Mouse (Mus musculus) heart, postnatal 0 days (tissue): ENCODE results near the gene Pcbp2.

ENCODE experiments used
- CTCF ChIP-seq: IDR thresholded peaks from 2 replicates; pipeline ENCODE4 v1.5.1; 2016; ENCODE audit warnings: antibody characterized with exemption, control low read depth, low read depth
- EP300 ChIP-seq: IDR thresholded peaks from 2 replicates; pipeline ENCODE4 v1.6.1; 2016; ENCODE audit warnings: antibody characterized with exemption, low read depth

DNA sequence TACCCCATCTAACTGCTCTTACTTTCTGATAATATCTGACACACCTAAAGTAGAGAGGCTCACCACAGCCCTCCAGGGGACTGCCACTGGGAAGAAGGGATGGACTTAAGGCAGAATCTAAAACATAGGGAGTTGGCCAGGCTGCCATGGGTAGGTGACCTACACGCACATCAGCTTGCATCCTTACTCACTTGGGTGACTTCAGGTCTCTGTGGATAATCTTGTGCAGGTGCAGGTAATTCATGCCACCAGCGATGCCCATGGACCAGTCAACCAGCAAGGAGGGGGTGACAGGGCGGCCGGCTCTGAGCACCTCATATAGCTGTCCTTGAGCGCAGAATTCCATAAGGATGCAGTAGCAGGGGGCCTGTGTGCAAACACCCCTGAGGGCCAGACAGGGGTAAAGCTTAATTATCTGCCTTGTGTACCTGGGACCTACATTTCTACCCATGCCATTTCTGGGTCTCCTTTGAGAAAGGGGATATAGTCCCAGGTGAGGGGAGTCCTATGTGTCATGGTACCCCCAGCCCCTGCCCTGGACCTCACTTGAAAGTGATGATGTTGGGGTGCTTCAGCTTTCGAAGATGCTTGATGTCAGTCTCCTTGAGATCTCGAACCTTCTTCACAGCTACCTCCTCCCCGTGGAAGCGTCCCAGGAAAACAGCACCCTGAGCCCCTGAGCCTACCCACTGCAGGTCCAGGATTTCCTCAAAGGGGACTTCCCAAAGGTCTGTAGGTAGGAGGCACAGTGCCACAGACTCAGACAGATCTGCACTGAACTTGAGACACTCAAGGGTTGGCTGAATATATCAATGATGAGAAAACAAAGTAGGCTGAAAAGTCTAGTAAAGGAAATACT lies 33.8 kb downstream of the Pcbp2 start:
- TF ChIP-seq EP300 (no peak), CTCF (no peak)
